Mouse (Mus musculus) G1E (cell line): ENCODE results near the gene BC003965.

Experiments
- CTCF ChIP-seq: IDR thresholded peaks from 2 replicates; pipeline ENCODE4 v1.5.1; 2012; ENCODE audit warnings: low read depth, low read length, inconsistent platforms, mixed read lengths
- GATA1 ChIP-seq: IDR thresholded peaks from 2 replicates; pipeline ENCODE4 v1.6.1; 2012; ENCODE audit warnings: borderline replicate concordance, low read length, inconsistent platforms, mixed read lengths
- GATA2 ChIP-seq: IDR thresholded peaks from 2 replicates; pipeline ENCODE4 v1.6.1; 2012; ENCODE audit warnings: low read depth, low read length, inconsistent platforms, borderline replicate concordance
- TAL1 ChIP-seq: conservative IDR thresholded peaks from 2 replicates; pipeline ENCODE4 v1.6.1; 2012; ENCODE audit warnings: low read depth, low read length, inconsistent platforms, mixed read lengths

DNA sequence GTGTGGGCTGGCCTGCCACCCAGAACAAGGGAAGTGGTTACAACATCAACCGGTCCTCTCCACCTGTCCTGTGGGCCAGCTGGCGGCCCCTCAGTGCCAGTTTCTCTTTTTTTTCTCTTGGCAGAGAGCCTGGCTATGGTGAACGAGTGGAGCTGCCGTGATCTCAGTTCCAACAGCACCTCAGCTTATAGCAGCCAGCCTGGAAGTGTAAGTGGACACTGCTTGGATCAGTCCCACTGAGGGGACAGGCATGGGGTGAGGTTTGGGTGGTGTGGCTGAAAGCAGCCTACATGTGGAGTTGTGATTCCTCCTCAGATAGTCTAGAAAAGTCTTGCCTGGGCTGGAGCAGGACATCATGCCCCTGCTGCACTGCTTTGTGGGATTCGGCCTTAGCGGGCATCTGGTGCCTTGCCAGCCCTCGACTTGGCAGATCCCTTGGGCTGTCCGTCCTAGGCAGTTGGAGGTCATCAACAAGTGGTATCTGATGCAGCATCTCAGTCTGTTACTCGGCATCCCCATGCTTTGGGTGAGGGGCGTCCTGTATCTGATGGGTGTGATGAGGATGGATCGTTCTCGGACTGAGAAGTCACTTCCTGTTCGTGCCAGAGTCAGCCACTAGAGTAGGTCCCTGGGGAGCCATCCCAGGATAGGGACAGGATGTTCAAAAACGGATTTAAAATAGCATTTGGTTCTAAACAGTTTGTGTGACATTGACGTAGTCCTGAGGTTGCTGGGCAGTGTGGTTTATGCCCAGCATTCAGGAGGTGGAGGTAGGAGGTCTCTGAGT lies 26.5 kb downstream of the BC003965 start:
- TF ChIP-seq TAL1 (no peak), CTCF (no peak), GATA1 (no peak), GATA2 (no peak)
